ENCODE assay signal across 21 mouse cellular contexts in genomic region chr6:47344696-47345095, GRCm38 (mm10).
"Had no signal": no experiment of that assay in that cellular context is flagged by ENCODE, and none has a peak within 500 bp of the region (broad histone marks: within the 10 kb centered on the region; RNA-seq: fewer than 3 reads in every experiment).

No protein-coding gene starts in this region.

- H3K4me1 ChIP-seq: liver, embryonic 15.5 days; lung, embryonic 15.5 days; midbrain, embryonic 10.5 days; neural tube, embryonic 13.5 days; stomach, embryonic 15.5 days had no signal

- H3K36me3 ChIP-seq: limb, embryonic 13.5 days; liver, embryonic 12.5 days; liver, embryonic 15.5 days; lung, embryonic 15.5 days; midbrain, embryonic 10.5 days; midbrain, embryonic 13.5 days; neural tube, embryonic 13.5 days; stomach, embryonic 15.5 days had no signal

- H3K27me3 ChIP-seq: limb, embryonic 13.5 days; liver, embryonic 12.5 days; liver, embryonic 15.5 days; lung, embryonic 15.5 days; megakaryocyte, embryonic 14.5 days; midbrain, embryonic 13.5 days; neural tube, embryonic 13.5 days; stomach, embryonic 15.5 days had no signal

- DNase-seq: kidney, postnatal 14 days; kidney, postnatal 4 days; left cerebral cortex, postnatal 4 days; liver; lung, adult 18-20 months; lung, postnatal 10 days; lung, postnatal 36 days; retina, postnatal 1 day; right cerebral cortex, postnatal 25 days; spleen, adult 18-20 months; thymus, postnatal 36 days had no signal

- H3K4me3 ChIP-seq: limb, embryonic 13.5 days; liver, embryonic 12.5 days; liver, embryonic 15.5 days; lung, embryonic 15.5 days; megakaryocyte, embryonic 14.5 days; midbrain, embryonic 10.5 days; midbrain, embryonic 13.5 days; myocyte; neural tube, embryonic 13.5 days; stomach, embryonic 15.5 days had no signal

- H3K27ac ChIP-seq: limb, embryonic 13.5 days; liver, embryonic 12.5 days; liver, embryonic 15.5 days; lung, embryonic 15.5 days; midbrain, embryonic 10.5 days; midbrain, embryonic 13.5 days; neural tube, embryonic 13.5 days; stomach, embryonic 15.5 days had no signal

- H3K9me3 ChIP-seq: limb, embryonic 13.5 days; liver, embryonic 12.5 days; liver, embryonic 15.5 days; lung, embryonic 15.5 days; megakaryocyte, embryonic 14.5 days; midbrain, embryonic 10.5 days; midbrain, embryonic 13.5 days; neural tube, embryonic 13.5 days; stomach, embryonic 15.5 days had no signal
